Mouse (Mus musculus) intestine, embryonic 16.5 days (tissue): ENCODE results near the gene Snx10. TPM values are rescaled to one million over a fixed set of nuclear protein-coding genes. Genes with fewer than 3 reads are reported as not detected.
A peak's percentile ranks its signal among the peaks of the same experiment; 100 is the strongest.

ENCODE experiments used
- ATAC-seq: fragments of 200-750 bp; cut with Nextera tagmentation; 2 replicates; pipeline ENCODE4 v1.8.0; 2017; ENCODE audit warnings: moderate TSS enrichment, moderate library complexity
- H3K27ac ChIP-seq: fragments of 300-500 bp; sonication (generic); 2 replicates; pipeline ENCODE4 v1.5.1; 2014; ENCODE audit warnings: mild to moderate bottlenecking, low read length
- H3K27me3 ChIP-seq: fragments of 300-500 bp; sonication (generic); replicated peaks from 2 replicates; pipeline ENCODE4 v1.6.1; 2014; ENCODE audit warnings: low read length, control low read depth, mixed read lengths; ENCODE audit not compliant: control insufficient read depth, insufficient read depth
- H3K36me3 ChIP-seq: fragments of 300-500 bp; sonication (generic); 2 replicates; pipeline ENCODE4 v1.6.1; 2014; ENCODE audit warnings: low read length, control low read depth; ENCODE audit not compliant: control insufficient read depth, insufficient read depth
- H3K4me1 ChIP-seq: fragments of 300-500 bp; sonication (generic); 2 replicates; pipeline ENCODE4 v1.6.1; 2014; ENCODE audit warnings: low read length, control low read depth, mixed read lengths; ENCODE audit not compliant: control insufficient read depth, insufficient read depth
- H3K4me2 ChIP-seq: fragments of 300-500 bp; sonication (generic); 2 replicates; pipeline ENCODE4 v1.6.1; 2014; ENCODE audit warnings: low read depth, low read length, control low read depth
- H3K4me3 ChIP-seq: fragments of 300-500 bp; sonication (generic); 2 replicates; pipeline ENCODE4 v1.5.1; 2014; ENCODE audit warnings: mild to moderate bottlenecking, low read length
- H3K9ac ChIP-seq: fragments of 300-500 bp; sonication (generic); 2 replicates; pipeline ENCODE4 v1.6.1; 2014; ENCODE audit warnings: low read depth, low read length
- H3K9me3 ChIP-seq: fragments of 300-500 bp; sonication (generic); 2 replicates; pipeline ENCODE4 v1.6.1; 2016; ENCODE audit warnings: low read length, control low read depth; ENCODE audit not compliant: control insufficient read depth
- WGBS: fragments of 180-500 bp; shearing (Covaris S2); extraction: QIAGEN DNeasy Blood & Tissue Kit; methylation state at CpG from one replicate; pipeline ENCODE4 v1.1.7; 2014; 5-methylcytosine and 5-hydroxymethylcytosine counted together
- polyA plus RNA-seq: library from polyadenylated mRNA; unstranded; fragments of >200 nt; fragmentation: Nextera tagmentation; extraction: Ambion mirVana; gene quantifications from 2 replicates; pipeline ENCODE4 v1.2.1, GENCODE M21; 2015

The Snx10 gene
- polyA plus RNA-seq, 1 experiment from 2014 or later = 12.1 TPM

DNA sequence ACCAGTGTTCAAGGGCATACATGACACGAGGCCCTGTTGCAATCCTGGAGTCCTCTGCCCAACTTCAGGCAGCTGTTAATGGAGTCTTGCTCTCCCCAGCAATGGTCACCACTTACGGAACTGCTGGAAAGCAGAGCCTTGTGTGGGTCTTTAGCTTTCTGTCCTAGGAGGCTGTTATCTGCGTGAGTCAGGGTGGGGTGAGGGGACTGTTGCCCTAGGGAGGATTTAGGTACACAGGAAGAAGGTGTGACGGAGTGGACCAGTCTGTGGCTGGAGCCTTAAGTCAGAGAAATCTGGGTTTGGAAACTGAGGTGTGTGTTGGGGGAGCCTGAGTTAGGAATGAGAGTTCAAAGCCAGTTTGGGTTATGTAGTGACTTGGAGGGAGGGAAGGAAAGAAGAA, 49.4 kb downstream of the Snx10 start:
- no peaks in the 10 kb centered on the region for H3K27me3 ChIP-seq
- no peaks in the 10 kb centered on the region for H3K36me3 ChIP-seq
- no peaks in the 10 kb centered on the region for H3K4me1 ChIP-seq
- H3K9ac ChIP-seq = no peak overlapping the region
- 81% methylated on average over 4 of the region's 4 CpGs for WGBS
- H3K27ac ChIP-seq = no peak overlapping the region
- no peak for ATAC-seq
- H3K4me3 ChIP-seq = no peak overlapping the region
- no peaks in the 10 kb centered on the region for H3K9me3 ChIP-seq
- H3K4me2 ChIP-seq = no peak overlapping the region

DNA sequence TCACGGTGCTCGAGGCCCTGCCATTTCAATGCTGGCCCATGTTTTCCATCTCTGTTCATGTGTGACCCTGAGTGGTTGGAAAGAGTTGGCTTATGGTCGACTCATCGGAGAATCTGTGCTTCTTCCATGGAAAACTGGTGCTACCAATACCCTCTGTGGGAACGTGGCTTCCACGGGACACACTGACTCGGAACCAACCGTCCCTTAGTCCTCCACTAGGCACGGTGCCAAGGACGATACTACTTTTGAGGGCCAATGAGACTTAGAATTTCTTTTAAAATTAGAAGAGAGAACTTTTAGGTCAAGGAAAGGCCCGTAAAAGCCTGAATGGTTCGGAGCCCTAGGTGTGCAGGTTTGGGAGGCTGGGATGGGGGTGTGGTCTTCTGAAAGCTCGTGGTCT, 50.4 kb downstream of the Snx10 start:
- no peak overlapping the region for H3K27ac ChIP-seq
- H3K27me3 ChIP-seq = no peaks in the 10 kb centered on the region
- H3K4me3 ChIP-seq = no peak overlapping the region
- 89% methylated on average over 13 of the region's 13 CpGs for WGBS
- no peak overlapping the region for H3K9ac ChIP-seq
- no peaks in the 10 kb centered on the region for H3K4me1 ChIP-seq
- no peaks in the 10 kb centered on the region for H3K9me3 ChIP-seq
- no peak overlapping the region for H3K4me2 ChIP-seq
- H3K36me3 ChIP-seq = no peaks in the 10 kb centered on the region
- no peak for ATAC-seq

DNA sequence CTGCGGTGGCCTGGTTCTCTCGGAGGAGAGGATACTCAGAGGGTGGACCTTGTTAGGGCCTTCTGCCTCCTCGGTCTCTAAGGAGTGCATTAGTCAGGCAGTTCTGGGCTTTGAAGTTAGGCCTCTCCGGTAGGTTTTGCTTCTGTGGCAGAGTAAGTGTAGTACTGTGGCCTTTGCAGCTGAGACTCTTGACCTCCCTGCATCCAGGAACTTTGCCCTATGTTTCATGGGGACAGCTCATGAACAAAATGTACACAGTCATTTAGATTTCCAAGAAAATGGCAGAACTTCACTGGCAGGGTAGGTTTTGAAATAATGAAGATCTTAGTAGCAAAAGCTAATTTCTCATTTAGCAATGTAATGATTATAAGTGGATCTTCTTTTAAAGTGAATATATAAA, 54.7 kb downstream of the Snx10 start:
- Histone ChIP-seq H3K4me2 (no peak overlapping the region), H3K9ac (no peak overlapping the region), H3K4me1 (no peaks in the 10 kb centered on the region), H3K36me3 (no peaks in the 10 kb centered on the region), H3K27ac (no peak overlapping the region), H3K4me3 (no peak overlapping the region), H3K27me3 (no peaks in the 10 kb centered on the region), H3K9me3 (no peaks in the 10 kb centered on the region)
- 87% methylated on average over 4 of the region's 4 CpGs for whole genome bisulfite sequencing
- no peak for ATAC-seq

DNA sequence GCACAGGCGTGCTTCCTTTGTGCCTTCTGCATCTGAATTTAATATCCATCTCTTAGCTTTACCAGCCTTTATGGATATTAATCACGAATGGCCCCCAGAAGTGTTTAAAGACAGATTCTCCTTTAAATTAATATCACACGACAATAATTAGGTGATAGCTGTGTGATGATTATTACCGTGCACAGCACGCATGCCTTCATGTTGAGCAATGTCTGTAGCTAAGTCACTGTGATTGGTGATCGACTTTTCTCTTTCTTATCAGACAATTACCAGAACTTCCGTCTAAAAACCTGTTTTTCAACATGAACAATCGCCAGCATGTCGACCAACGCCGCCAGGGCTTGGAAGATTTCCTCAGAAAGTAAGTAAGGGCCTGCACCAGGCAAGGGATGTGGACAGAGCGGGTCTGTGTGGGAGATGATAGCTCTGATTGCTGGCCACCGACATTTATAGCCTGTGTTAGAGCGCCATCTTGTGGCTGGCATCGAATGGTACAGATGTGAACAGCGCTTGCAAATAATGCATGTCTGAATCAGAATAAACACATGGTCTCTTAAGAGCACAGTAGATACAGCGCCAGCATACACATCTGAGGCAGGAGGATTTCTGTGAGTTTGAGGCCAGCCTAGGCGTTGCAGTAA, 56.5 kb downstream of the Snx10 start:
- Histone ChIP-seq H3K27ac (no peak overlapping the region), H3K9me3 (no peaks in the 10 kb centered on the region), H3K4me3 (no peak overlapping the region), H3K36me3 (no peaks in the 10 kb centered on the region), H3K4me2 (no peak overlapping the region), H3K4me1 (no peaks in the 10 kb centered on the region), H3K27me3 (no peaks in the 10 kb centered on the region), H3K9ac (no peak overlapping the region; the same call in 1 of the 2 replicates)
- peak; percentile 88 for ATAC-seq
- WGBS = 22% methylated on average over 18 of the region's 18 CpGs

DNA sequence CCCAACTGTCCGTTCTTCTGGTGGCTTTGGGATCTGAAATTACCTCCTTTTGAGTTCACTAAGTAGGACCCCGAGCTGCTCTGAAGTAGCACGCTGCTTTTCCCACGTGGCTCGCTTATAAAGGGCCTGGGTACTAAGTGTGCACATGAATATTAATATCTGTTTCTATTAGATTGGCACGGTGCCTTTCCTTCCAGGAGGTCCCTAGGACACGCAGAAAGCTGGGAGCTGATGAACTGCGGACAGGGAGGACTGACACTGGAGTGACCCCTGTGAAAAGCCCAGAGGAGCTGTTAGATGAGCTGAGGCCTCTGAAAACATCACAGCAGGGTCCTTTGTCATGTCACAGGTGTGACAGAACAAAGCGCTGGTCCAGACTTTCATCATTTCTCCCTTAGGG, 57.7 kb downstream of the Snx10 start:
- Histone ChIP-seq H3K4me2 (no peak overlapping the region), H3K27me3 (no peaks in the 10 kb centered on the region), H3K4me1 (no peaks in the 10 kb centered on the region), H3K9me3 (no peaks in the 10 kb centered on the region), H3K9ac (no peak overlapping the region), H3K27ac (no peak overlapping the region), H3K4me3 (no peak overlapping the region), H3K36me3 (no peaks in the 10 kb centered on the region)
- 83% methylated on average over 9 of the region's 9 CpGs for WGBS
- ATAC-seq = no peak

DNA sequence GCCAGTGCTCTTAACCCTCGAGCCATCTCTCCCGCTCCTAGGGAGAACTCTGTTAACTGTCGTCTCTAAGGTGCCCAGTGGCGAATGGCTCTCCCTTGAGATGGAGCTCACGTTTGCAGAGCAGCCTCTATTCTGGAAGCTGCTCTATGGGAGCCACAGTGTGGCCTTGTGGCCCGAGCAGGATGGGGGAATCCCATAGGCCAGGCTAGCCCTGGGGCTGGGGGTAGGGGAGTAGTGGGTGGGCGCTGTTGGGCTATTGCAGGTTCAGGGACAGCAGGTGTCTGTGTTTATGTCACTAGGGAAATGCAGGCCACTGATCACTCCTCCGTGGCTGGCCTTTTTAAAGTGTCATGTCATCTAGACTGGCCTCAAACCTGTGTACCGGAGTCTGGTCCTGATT, 58.4 kb downstream of the Snx10 start:
- H3K9me3 ChIP-seq = no peaks in the 10 kb centered on the region
- ATAC-seq = no peak
- no peaks in the 10 kb centered on the region for H3K4me1 ChIP-seq
- no peak overlapping the region for H3K27ac ChIP-seq
- H3K4me2 ChIP-seq = no peak overlapping the region
- H3K36me3 ChIP-seq = no peaks in the 10 kb centered on the region
- H3K9ac ChIP-seq = no peak overlapping the region
- WGBS = 87% methylated on average over 9 of the region's 9 CpGs
- H3K4me3 ChIP-seq = no peak overlapping the region
- no peaks in the 10 kb centered on the region for H3K27me3 ChIP-seq

DNA sequence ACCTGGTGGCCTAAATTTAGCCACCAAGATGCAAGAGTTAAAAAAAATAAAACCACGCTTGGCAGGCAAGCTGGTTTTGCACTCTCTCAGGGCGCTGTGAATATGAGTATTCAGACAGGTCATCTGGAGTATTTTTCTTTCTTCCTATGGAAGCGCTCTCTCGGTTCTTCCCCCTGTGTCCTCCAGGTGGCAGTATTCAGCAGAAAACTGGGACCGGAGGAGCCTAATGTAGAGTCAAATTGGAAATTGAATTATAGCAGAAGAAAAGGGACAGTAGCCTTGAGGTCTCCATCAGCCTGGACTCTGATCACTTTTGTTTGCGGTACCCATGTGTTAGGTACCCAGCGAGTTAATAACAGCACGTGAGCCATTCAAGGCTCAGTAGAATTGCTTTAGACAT, 62.3 kb downstream of the Snx10 start:
- no peak overlapping the region for H3K4me2 ChIP-seq
- no peak overlapping the region for H3K27ac ChIP-seq
- H3K36me3 ChIP-seq = no peaks in the 10 kb centered on the region
- no peak overlapping the region for H3K4me3 ChIP-seq
- 25% methylated on average over 8 of the region's 8 CpGs for WGBS
- H3K27me3 ChIP-seq = no peaks in the 10 kb centered on the region
- no peak overlapping the region for H3K9ac ChIP-seq
- no peaks in the 10 kb centered on the region for H3K4me1 ChIP-seq
- ATAC-seq = no peak
- H3K9me3 ChIP-seq = no peaks in the 10 kb centered on the region

DNA sequence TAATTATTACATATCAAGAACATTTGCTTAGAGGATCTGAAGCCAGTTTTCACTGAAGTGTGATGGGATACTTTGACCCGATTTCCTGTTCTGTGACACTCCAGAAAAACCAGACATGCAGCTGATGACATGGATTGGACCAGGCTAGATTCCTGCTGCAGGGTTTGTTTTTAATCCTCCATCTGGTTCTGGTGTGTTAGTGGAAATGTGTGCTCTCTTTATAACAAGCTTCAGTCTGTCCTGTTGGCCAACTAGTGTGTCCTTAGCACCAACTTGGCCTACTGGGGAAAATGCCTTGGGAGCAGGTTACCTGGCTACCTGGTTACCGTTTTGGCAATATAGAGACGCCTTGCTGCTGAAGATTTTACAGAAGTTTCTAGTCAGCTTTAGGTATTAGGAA, 63.6 kb downstream of the Snx10 start:
- no peaks in the 10 kb centered on the region for H3K9me3 ChIP-seq
- no peak overlapping the region for H3K4me2 ChIP-seq
- ATAC-seq = no peak
- WGBS = 90% methylated on average over 3 of the region's 3 CpGs
- H3K27ac ChIP-seq = no peak overlapping the region
- no peak overlapping the region for H3K4me3 ChIP-seq
- H3K27me3 ChIP-seq = no peaks in the 10 kb centered on the region
- H3K36me3 ChIP-seq = no peaks in the 10 kb centered on the region
- H3K9ac ChIP-seq = no peak overlapping the region
- no peaks in the 10 kb centered on the region; the same call in 1 of the 2 replicates for H3K4me1 ChIP-seq

DNA sequence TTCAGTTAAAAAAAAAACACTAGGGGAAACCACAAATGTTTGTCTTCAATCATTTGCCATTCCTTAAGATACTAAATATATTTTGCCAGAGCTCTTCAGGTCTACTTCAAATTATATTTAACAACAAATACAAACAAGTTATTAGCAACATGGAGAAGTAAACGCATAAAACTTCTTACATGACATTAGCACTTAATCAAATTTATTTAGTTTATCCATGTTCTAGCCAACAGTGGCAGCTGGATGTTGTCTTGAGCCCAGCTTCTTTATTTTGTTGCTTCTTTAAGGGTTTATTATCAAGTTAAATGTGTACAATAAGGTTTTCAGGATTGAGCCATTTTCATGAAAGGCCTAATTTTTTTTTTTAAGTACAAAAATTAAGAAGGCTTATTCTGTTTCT, 67.6 kb downstream of the Snx10 start:
- Histone ChIP-seq H3K36me3 (no peaks in the 10 kb centered on the region), H3K27ac (no peak overlapping the region), H3K4me3 (no peak overlapping the region), H3K4me1 (peaks cover 7% of the 10 kb centered on the region), H3K27me3 (no peaks in the 10 kb centered on the region), H3K4me2 (no peak overlapping the region), H3K9ac (no peak overlapping the region), H3K9me3 (no peaks in the 10 kb centered on the region)
- WGBS = 78% methylated on average over 1 of the region's 1 CpGs
- ATAC-seq = no peak

DNA sequence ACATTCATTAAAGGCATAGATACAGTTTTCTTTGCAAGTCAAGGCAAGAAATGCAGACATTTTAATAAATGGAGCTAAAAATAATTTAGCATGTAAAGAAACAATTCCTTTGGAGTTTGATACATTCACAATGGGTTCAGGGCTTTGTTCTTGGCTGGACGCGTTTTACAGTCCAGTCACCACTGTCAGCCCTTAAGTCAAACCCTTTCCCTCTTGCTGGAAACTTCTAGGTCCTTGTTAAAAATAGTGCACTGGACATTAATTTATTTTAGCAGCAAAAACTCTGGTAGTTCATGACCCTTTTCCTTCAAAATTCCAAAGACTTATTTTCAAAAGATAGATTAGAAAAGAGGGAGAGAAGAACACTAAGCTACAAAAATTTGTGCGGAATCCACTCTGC, 68.1 kb downstream of the Snx10 start:
- H3K9me3 ChIP-seq = no peaks in the 10 kb centered on the region
- no peaks in the 10 kb centered on the region for H3K27me3 ChIP-seq
- peaks cover 7% of the 10 kb centered on the region for H3K4me1 ChIP-seq
- no peak for ATAC-seq
- WGBS = 60% methylated on average over 3 of the region's 3 CpGs
- peak overlapping the region; percentile 91; the same call in 1 of the 2 replicates for H3K4me2 ChIP-seq
- H3K9ac ChIP-seq = no peak overlapping the region
- no peak overlapping the region for H3K27ac ChIP-seq
- H3K4me3 ChIP-seq = no peak overlapping the region
- H3K36me3 ChIP-seq = no peaks in the 10 kb centered on the region
